Mouse (Mus musculus) telencephalon, adult 2 months (tissue): ENCODE measurements at regions not wholly inside any gene's neighbourhood (a gene's known extent, or its start where the extent isn't known, plus 50 kb on each side); places are given as distances from the start of the nearest gene placed in this dataset.

ENCODE experiments used
- DNase-seq: peaks from one replicate; pipeline ENCODE4 v3.0.0-alpha.2; 2011; ENCODE audit warnings: low read depth, low spot score

DNA sequence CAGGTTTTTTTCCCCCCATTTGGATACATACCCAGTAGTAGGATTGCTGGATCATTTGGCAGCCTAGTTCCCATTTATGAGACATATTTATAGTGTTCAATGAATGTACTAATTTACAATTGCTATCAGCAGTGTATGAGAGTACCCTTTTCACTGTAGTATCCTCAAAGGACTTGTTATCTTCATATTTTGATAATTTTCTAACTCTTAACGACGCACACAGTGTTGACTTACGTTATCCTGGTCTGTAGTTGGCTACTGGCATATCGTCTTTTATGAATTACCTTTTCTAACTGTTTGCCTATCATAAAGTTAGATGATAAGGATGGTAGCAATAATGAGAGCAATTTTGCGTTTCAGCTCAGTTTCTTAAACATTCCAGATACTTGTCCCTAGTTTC lies 186.8 kb downstream of the Foxo1 start:
- DNase-seq: no peak

DNA sequence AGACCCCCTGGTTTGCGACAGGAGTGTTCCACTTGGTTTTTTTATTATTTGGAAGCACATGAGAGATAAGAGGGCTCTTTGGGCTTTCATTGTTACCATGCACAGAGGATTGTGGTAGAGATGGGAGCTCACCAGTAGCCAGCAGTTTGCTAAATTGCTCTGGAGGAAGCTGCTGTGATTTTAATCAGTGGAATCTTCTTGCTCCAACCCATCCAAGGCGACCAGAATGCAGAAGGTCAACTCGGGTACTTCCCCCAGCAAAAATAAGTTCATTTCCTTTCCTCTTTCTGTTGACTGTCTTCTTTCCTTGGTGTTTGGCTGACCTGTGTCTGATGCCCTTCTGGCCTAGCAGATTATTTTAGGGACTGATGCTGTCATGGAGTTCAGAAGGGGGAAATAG lies 184.9 kb downstream of the Foxo1 start:
- DNase-seq: no peak

GRCm38 (mm10) chr3:52452345-52452744 lies 184.2 kb downstream of the Foxo1 start:
- no peak for DNase-seq

- no peak for DNase-seq
These were observed 178.9 kb downstream of the Foxo1 start for GRCm38 (mm10) chr3:52446991-52447390.

- DNase-seq: no peak
These were observed 178.4 kb downstream of the Foxo1 start for GRCm38 (mm10) chr3:52446500-52446899.

DNA sequence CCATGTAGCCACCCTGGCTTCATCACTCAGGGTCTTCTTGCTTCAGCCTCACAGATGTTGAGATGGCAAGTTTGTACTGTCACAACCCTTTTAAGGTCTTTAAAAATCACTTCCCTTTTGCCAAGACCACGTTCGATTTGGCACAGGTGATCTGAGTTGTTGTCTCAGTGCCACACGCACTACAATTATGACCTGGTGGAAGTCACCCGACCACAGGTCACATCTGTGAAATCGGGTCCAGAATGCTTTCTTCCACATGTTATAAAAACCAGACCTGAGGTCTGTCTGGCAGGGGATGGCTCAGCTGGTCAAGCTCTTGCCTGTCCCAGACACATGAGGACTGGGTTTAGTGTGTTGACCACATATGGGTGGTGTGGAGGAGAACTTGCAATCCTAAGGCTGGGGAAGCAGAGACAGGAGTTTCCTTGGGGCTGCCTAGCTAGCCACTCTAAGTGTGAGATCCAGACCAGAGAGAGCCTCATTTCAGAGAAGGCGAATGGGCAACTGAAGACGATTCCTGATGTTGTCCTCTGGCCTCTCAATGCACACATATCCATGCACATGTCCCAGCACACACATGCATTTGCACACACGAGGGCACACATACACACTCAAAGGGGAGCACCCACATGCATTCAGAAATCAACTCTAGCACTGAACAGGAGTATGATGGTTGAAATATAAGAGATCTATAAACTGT lies 176.4 kb downstream of the Foxo1 start:
- no peak for DNase-seq

DNA sequence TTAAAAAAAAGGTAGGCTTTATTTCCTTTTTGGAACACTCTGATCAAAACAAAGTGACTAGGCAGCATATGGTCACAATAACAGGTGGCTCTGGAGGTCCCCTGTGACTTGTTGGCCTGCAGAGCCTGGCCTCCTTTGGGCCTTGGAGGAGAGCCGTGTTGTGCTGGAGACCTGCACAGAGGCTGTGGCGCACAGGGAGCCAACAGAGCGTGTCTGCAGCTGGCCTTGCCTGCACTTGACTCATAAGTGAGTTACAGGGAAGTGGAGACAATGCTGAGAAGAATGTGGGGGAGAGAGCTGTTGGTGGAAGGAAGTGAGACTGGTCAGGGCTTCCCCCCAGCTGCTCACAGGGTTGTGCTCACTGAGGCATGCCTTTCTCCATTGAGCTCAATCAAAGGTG lies 175.7 kb downstream of the Foxo1 start:
- DNase-seq: no peak

DNA sequence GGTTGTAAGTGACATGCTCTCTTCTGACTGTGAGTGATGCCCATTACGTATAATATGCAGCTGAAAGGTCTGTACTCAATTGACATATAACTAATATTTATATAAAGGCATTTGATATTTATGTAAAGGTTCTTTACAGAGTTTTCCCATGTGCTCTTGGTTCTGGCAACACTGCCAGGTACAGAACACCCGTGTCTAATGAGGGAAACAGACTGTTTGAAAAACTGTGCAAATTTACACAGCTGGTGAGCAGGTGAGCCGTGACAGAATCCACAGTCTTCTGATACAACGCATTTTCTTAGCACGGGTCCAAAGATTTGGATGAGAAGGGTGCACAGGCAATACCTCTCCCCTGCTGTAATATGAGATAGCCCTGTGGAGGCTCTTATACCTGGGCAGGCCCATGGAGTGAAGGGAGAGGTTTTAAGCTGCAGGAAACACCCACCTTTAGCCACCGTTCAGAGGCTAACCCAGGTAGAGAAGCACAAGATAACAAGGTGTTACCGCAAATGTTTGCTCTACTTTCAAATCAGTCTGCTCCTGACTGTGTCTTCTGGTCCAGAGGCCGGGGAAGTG lies 161.0 kb downstream of the Foxo1 start:
- no peak for DNase-seq

DNA sequence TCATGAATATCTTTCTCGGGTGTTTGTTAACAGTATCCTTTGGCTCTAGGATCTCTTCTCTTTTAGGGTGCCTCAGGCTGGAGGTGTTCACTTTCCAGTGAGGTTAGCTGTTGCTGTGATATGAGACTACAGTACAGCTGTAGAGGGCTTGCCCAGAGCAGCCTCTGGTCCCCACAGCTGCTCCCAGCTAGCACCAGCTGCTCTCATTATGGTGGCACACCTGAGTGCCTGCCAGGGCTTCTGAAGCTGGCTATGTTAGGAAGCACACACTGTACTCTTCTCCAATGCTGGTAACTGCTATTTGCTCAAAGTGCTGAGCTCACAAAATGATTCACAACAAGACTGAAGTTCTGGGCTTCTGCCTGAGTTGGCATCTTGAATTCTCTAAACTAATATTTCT lies 154.7 kb downstream of the Foxo1 start:
- no peak for DNase-seq

DNA sequence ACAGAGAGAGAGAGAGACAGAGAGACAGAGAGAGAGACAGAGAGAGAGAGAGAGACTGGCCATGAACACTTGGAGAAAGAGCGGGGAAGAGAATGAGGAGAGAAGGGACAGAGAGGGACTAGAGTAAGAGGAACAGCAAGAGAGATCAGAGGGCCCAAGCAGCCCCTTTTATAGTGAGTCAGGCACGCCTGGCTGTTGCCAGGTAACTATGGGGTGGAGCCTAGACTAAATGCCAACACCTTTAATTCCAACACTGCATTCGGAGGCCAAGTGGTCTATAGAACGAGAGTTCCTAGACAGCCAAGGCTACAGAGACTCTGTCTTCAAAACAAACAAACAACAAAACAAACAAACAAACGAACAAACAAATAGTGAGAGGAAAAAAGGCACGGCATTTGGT lies 148.1 kb downstream of the Foxo1 start:
- DNase-seq: no peak

- no peak for DNase-seq
These were observed 147.2 kb downstream of the Foxo1 start for GRCm38 (mm10) chr3:52415361-52415760.

DNA sequence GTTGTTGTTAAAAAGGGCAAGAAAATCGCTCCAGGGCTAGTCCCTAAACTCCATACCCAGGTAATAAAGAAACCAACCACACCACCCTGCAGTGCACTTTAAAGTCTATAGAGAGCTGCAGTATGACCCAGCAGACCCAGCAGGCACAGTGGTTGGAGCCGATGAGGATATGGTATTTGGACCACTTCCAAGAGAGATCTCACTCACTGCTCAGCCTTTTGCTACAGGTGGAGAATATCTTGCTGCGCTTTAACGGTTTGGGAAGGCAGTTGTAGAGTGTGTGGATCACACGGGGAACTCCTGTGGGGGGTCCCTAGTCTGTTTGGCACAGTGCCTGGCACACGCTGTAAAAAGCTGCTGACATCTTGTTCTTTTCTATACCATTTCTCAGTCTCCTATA lies 145.9 kb downstream of the Foxo1 start:
- DNase-seq: no peak

DNA sequence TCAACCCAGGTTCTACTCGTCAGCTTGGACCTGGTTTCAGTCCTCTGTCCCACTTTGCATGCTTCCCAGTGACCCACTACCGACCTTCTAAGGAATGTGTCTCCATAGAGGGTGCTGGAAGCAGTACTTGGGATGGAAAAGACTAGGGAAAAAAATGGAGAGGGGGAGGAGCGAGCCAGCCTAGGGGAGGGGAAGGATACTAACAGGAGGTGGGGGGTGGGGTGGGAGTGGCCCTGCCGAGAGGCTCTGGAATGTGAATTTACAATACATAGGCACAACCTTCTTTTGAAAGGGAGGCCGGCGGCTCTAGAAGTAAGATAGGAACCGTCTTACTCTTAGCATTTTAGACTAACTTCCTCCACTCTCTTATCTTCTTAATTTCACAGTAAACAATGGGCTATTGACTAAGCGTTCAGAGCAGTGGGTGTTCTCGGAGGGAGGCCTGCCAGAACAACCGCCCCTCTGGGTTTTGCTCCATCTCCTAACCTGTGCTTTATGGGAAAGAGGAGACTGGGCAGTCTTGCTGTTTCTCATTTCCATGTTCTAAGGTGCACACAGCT lies 145.1 kb downstream of the Foxo1 start:
- no peak for DNase-seq

DNA sequence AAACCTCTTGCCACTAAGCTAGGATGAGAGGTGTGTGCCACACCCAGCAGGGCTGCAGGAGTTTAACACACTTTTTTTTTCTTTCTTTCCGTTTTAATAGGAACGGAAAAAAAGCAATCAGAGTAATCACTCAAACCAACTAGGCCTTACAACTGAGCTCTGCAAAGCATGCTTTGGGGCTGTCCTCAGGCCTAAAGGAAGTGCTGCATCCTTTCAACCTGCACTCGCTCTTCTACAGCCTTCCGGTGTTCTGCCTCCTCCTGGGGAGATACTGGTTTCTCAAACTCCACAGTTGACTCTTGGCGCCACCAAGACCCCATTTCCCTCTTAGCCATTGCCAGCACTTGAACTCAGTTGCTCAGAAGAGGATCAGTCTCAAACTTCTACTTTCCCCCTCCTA lies 143.2 kb downstream of the Foxo1 start:
- no peak for DNase-seq

- DNase-seq: no peak
These were observed 141.3 kb downstream of the Foxo1 start for GRCm38 (mm10) chr3:52409465-52409864.

DNA sequence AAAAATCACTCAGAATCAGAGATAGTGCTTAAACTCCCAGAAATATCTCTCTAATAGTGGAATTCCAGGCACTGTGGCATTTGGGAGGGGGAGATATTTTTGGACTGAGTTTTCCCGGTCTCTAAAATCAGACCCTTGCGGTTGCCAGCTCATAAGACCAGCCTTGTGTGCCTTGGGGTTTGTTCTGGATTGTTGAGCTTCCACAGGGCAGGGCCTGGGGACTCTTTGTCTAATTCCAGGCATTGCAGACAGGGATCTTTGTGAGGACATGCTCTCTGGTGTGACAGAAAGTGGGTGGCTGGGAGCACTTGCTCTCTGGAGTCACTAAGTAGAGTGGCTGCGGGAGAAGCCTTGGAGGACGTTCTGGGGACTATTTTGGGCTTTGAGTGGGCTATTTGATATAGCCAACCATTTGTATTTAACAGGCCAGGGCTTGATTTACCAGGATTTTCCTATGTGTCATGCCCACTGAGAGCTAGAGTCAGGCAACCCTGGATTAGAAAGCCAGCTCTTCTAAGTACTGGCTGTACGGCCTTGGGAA lies 138.7 kb downstream of the Foxo1 start:
- DNase-seq: no peak

GRCm38 (mm10) chr3:52404636-52405035 lies 136.5 kb downstream of the Foxo1 start:
- no peak for DNase-seq

GRCm38 (mm10) chr3:52403032-52403431 lies 134.9 kb downstream of the Foxo1 start:
- no peak for DNase-seq
